Mouse (Mus musculus) liver, postnatal 0 days (tissue): ENCODE results near the gene Grap.

Experiments used
- CTCF ChIP-seq: sonication (generic); IDR thresholded peaks from 2 replicates; pipeline ENCODE4 v1.5.1; 2016; ENCODE audit warnings: antibody characterized with exemption, low read depth
- EP300 ChIP-seq: IDR thresholded peaks from 2 replicates; pipeline ENCODE4 v1.6.1; 2016; ENCODE audit warnings: antibody characterized with exemption, low read depth, mild to moderate bottlenecking

DNA sequence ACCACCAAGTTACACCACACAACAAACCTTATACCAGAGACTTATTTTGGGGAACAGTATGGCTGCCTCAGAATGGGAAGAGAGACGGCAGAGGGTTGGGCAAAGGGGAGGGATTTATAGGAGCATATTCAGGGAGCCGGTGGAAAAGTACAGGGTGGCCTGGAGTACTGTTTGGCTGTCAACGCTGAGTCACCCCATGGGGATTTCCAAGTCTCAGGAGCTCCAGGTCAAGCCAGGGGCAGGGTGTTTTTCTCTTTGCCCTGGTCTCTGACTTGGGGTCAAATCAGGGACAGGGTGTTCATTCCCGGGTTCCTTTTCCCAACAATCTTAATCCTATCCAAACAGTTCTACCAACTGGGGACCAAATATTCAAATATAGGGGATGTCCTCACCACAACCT lies 45.0 kb upstream of the Grap start:
- TF ChIP-seq CTCF = no peak
- no peak for TF ChIP-seq EP300
